Mouse (Mus musculus): ENCODE measurements around the gene Zbtb5.
"Not testable (repeated sequence)": the region's sequence is repeated elsewhere in the genome, so short reads cannot be mapped to it uniquely, and the experiment has no call there.

- TF ChIP-seq CTCF (IDR thresholded peaks at IDR 0.05; ENCODE audit: low read depth, low read length), result peak; percentile 11; the same call in 1 of the 2 replicates
- not testable (repeated sequence) for TF ChIP-seq POLR2A (IDR thresholded peaks at IDR 0.05; ENCODE audit: extremely low read depth, insufficient read depth, low read length)
Observed at GRCm38 (mm10) chr4:45038879-45039278, 26.7 kb upstream of the Zbtb5 start.

All from liver, adult 2 months (tissue).